Mouse (Mus musculus) mouse trophoblast stem cell (cell line): ENCODE measurements at regions not wholly inside any gene's neighbourhood (a gene's known extent, or its start where the extent isn't known, plus 50 kb on each side); places are given as distances from the start of the nearest gene placed in this dataset.

Source experiments
- in situ Hi-C, 2 experiments: fragments of 300-500 bp; cut with MseI, MboI; formaldehyde crosslinking; loops; 2 replicates in 1 of 2; 3 replicates in 1 of 2; pipeline ENCODE4 v1.15.1; 2025

DNA sequence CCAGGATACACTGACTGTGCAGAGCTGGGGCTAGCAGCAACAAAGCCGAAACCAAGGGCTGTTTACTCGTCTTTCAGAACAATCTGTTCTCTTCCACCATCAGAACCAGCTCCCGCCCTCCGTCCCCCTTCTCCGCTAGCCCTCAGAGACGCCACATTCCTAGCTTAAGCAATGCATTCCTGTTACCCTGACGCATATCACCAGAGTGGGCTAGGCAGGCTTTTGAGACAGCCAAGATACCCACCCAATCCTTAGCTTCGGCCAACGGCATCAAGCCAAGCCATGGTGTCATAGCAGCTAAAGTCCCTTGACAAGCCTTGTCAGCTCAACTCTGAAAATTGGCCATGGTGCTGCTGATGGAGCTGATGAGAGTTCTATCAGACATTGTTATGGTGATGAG, 319.1 kb downstream of the Tns1 start:
- in situ Hi-C loops, result no loop called here

DNA sequence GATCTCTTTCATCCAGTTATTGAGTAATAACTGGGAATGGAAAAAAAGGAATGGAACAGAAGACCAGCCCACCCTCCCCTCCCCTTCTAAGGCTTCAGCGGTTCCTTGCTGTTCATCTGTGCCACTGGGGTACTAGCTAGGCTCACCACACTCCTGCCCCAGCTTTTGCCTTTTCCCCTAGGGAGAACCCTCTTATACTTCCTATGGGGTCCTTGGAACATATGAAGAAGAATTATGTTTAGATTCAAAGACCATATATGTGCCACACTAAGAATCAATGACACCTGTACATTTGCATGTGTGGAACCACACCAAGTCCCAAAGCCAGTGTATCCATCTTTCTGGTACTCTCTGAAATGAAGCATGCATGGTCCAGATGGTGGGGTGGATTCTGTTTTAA, 324.3 kb downstream of the Tns1 start:
- in situ Hi-C loops, result no loop called here

DNA sequence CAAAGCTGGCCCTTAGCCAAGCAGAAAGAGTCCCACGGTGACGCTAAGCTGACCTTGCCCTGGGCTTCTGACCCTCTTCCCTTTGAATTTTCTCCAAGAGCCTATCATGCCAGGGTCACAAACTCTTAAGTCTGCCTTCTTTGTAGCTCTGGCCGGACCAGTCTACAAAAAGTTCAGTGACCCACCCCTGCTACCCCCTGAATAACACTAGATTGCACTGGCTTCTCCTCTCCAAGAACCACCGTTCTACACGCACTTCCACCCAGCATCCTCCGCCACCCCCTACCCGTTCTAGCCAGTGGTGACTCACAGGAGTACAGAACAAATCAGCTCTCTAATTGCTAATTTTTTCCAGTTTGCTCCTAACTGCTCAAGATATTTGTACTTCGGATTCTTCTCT, 325.0 kb downstream of the Tns1 start:
- in situ Hi-C loops, result no loop called here

DNA sequence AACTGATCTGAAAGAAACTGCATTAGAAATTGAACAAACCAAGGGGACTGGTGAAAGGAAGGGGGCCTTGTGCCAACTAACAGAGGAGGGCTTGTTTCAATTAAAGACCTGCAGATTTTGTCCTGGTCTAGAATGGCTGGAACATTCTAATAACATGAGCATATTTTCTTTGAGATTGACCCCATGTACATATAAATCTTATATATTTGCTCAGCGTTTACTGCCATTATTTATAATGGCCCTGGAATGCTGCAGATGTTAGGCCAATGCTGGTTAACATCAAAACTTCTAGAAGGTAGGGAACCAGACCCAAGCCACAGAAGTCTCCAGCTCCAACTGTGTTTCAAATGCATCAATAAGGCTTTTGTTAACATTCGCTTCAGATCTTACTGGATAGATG, 326.4 kb downstream of the Tns1 start:
- in situ Hi-C loops, result no loop called here

DNA sequence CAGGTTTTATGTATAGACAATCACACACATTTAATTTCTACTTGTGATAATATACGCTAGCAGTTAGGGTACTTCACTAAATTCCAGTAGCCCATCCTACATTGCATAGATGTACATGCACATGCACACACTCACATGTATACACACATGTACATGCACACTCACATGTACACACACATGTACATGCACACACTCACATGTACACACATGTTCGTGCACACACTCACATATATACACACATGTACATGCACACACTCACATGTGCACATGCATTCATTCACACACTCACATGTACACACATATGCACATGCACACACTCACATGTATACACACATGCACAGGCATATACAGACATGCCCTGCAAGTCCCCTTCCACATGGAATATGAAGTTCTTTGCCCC, 326.8 kb downstream of the Tns1 start:
- in situ Hi-C loops, result no loop called here

DNA sequence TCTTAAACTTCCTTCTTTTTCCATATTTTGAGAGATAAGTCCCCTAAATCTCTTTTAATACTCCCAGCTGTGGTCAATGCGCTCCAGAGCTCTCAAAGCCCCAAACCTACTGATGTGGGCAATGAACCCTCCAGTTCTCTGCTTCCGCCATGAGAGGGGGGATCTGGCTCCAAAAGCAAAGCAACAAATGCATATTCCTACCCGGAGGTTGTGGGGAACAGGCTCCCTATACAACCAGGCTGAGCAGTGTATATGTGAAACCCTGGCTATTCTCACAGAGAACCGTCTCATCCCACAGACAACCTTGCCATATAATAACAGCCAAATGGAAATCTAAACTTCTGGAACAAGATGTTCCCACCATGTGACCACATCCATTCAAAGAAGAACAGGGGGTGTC, 330.4 kb downstream of the Tns1 start:
- in situ Hi-C loops, result no loop called here

DNA sequence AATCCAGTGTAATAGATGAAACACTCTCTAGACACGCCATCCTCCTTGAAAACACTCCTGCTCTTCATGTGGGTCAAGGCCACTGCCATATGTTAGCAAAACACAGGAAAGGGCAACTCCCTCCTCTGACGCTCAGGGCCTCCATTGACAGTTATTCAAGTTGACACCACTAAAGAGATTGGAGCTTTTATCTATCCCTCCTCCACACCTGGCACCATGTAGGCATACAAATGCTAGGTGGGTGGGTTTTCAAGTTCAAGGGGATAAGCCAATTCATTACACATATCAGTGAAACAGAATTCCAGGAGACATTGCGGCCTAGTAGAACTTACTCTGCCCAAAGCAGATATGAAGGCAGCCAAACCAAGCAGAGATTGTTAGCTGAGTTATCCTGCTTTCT, 331.0 kb downstream of the Tns1 start:
- in situ Hi-C loops, result no loop called here

DNA sequence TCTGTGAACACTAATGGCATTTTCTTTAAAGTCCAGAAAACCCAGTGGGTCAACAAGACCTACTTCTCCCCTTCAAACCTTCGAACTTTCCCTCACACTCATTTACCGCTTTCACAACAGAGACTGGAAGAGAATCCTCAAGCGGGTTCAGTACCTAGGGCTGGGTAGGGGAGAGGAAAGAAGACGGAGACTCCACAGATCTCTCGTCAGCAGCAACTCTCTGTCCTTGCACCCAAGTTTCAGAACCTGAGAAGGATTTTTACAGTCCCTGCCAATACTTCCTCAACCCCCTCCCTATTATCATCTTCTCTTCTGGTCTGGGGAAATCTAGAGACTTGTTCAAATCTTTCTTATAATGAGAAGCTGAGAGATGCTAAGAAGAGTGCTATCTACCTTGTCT, 331.9 kb downstream of the Tns1 start:
- in situ Hi-C loops, result no loop called here

DNA sequence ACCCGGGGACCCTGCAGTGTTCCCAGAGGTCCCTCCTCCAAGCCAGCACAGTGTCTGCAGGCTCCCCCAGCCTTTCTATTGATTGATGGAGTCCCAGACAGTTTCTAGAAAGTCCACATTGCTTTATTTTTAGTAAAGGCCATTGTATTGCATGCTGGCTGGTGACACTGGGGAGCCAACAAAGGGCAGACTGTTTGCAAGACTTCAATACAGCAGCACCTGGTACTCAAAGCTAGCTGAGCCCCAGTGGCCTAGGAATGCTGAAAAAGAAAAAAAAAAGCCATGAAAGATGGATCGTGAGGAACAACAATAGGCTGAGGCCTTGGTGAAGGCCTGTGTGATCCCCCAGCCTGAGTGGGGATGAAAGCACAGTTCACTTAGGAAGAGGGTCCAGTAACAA, 336.6 kb downstream of the Tns1 start:
- in situ Hi-C loops, result no loop called here

DNA sequence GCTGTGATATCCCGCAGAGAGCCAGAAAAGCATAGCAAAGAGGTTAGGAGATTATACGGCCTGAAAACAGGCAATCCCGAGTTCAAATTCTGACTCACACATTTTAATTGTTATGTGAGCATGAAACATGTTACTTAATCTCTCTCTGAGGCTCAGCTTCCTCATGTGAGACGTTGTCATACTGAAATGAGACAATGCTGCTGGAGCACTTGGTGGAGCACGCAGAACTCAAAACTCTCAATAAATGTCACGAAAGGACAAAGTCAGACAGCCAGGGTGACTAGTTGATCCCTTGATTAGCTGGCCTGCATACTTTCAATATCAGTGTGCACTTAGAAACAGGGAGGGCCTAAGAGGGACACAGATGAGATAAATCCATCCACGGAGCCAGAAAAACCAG, 337.0 kb downstream of the Tns1 start:
- in situ Hi-C loops, result no loop called here

DNA sequence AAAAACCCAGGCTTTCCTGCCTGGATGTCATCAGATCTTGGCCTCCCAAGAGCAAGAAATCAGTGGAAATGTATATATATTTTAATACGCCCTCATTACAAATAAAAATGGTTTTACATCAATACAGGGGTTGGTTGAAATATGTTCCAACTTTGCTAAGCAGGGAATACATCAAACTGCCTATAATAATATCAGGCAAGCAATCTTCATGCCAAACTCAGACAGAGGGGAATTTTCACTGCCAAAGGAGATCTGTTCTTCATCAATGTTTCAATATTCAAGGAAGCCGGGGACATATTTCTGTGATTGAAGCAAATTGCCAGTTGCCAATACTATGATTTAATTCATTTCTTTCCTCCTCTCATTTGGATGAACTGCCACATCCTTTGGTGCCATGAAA, 340.9 kb downstream of the Tns1 start:
- in situ Hi-C loops, result no loop called here

DNA sequence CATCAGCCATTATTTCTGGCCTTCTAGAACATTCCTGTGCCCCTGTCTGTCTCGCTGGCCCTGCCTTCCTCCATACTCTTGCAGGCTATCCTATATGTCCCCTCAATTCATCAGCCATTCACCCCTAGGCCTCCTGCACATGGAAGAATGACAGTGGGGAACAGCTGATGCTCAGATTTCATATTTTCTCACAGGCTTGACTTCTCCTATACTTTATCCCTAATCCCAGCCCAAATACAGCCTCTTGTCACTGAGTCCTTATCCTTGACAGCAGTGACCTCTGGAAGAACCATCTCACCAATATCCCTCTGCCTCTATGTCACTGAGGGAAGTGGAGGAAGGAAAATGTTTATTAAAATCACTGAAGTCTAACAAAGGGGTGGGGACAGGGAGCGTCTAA, 341.4 kb downstream of the Tns1 start:
- in situ Hi-C loops, result no loop called here

DNA sequence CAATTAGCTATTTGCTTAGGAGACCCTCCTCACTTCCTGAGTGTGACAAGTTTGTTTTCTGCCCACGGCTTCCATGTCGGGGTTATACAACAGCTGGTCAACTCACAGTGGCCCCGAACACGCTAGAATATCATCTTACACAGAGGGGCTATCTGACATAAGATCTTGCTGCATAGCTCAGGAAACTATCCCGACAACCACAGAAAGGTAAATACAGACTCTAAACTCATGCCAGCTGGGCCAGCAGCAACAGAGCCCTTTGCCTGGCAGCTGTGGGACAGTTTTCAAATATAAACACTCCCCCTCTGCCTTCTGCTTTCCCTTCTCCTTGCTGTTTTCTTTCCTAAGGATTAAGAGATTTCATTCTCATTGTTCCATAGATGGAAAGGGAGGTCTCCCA, 352.5 kb downstream of the Tns1 start:
- in situ Hi-C loops, result no loop called here

DNA sequence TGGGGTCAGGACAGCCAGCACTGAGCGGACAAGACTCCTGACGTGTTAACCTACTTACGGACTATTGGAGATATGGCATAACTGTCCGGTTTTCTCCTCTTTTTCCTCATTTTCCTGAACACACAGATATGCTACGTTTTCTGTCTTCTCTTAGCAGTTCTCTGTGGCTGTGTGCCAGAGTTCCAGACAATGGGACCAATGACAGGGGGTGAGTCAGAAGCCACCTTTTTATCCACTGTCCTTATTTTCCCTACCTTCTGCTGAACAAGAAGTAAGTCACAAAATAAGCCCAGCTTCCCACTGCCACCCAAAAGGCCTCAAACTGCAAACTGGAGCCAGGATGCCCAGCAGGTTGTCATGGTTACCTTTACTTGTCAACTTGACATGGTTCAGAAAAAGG, 353.6 kb downstream of the Tns1 start:
- in situ Hi-C loops, result no loop called here

DNA sequence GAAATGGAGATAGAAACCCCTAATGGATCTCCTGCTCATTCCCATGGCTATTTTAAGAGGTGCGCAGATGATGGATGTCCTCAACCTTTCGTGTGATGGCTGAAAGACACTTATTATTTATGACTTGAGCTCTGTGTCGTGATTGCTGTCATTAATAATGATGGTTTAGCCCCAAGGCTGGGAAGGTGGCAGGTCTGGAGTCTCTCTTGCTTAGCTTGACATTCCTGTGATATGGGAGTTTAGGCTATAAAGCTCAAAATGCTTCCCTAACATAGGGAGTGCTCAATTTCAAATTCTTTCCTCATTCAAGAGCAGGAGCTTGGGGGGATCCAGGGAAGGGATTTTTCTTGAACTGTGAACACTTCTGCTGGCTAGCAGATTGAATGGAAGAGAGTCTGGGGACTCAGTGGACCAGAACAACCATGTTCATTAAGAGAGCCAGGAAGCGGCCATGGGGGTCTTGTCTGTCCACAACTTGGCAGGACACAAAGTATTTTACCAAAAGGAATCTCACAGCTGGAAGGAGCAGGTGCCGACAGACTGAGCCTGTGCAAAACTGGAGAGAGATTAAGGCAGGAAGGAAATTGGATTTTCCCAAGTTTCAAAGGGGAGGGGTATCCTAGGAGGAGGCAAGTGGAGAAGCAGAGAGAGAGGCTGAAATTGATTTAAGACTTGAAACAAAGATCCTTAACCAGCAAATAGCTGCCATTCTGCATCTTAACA, 359.5 kb downstream of the Tns1 start:
- in situ Hi-C loops, result no loop called here

DNA sequence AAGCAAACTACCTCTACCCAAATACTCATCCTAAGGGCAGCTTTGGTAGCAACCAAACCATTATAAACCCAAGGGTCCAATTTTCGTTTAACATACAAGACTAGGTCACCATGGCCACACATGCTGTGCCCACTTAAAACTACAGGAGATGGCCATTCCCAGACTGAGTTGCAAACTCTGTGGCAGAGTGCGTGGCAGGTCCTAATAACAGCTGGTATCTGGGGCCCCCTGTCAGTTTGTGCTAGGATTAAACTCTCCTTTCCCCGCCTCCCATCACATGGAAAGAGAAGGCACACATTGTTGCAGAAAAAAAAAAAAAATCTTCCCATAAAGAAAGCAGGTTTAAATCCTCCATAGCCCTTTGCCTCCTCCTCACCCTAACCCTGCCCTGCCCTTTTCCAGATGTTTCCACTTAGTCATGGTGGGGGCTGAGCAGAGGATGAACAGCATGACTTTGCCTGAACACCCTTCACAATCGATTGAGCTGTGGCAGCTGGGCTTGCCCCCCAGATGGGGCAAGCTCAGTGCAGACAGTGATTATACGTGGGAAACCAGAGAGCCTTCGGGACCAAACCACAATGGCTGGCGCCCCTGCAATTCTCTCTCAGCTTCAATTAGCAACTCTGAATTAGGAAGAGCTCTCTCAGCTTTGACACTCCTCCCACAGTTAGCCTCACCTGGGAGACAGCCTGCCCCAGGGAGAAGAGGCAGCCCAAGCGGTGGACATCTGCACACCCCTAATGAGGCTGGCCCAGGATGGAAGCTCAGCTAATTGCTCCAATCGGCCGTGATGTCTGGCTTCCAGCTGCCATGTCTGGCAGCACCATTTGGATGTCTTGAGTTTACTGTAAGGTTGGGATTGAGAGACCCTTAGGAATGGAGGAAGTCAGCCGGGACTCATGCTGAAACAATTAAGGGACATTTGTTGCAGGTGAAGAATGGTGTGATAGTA, 365.9 kb downstream of the Tns1 start:
- in situ Hi-C loops, result no loop called here

DNA sequence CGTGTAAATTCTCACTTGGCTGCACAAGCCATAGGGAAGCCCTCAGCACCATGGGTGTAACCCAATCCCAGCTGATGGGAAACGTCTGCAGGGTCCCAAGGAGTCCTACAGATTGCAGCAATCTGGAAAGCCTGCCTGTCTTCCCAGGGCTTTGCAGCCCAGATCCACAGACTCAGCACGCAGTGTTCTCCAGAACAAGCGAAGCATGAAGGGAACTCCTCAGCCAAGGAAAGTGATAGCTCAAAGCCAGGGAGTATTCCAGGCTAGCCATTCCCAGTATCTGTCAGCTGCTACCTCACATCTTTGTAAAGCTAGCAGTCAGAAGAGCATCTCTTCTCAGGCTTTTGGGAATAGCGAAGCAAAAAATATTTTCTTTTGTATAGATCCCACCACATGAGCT, 368.5 kb downstream of the Tns1 start:
- in situ Hi-C loops, result no loop called here

DNA sequence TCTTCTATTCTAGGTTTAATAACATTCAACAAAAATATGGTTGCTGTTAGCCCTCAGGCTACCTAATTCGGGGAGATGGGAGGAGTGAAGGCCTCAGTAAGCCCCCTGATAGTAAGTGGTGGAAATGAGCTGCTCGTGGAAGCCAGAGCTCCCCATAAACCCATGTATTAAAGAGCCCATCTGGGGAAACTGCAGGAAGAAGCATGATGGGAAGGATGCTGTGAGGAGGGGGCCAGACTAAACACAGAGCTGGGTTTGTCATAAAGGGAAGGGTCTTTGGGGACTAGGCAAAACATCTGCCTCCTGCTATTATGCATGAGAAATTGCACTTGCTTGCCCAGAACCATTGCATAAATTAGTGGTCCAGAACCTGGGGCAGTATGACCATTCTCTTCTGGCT, 369.3 kb downstream of the Tns1 start:
- in situ Hi-C loops, result no loop called here

DNA sequence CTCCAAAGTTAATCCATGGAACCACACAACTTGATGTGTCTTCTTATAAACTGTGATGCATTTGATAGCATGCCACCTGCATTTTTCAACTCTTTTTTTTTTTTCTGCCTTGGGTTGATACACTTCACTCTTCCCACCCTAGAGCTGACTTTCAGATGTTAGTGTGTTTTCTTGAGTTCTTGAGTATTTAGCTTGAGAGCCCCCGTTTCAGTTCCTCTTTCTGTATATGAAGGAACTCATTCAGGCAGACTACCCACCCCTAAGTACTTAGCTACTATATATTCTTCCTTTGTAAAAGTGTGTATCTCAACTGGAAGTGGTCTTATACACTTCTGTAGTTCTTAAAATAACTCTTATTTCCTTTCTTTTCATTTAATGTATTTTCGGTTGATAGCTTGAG, 371.1 kb downstream of the Tns1 start:
- in situ Hi-C loops, result no loop called here

DNA sequence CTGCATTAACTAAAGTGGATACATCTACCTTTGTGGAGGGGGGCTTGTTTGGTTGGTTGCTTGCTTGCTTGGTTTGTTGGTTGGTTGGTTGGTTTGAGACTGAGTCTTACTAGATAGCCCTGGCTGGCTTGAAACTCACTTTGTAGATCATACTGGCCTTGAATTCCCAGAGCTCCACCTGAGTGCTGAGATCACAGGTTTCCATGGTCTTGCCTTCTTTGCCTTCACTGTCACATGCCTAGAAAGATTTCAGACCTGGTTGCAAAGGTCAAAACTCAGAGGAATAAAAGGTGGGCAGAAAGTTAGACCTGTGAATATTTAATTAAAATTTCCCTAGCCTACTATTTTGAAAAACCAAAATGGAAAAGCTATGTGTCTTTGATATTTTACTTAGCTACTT, 375.5 kb downstream of the Tns1 start:
- in situ Hi-C loops, result no loop called here

DNA sequence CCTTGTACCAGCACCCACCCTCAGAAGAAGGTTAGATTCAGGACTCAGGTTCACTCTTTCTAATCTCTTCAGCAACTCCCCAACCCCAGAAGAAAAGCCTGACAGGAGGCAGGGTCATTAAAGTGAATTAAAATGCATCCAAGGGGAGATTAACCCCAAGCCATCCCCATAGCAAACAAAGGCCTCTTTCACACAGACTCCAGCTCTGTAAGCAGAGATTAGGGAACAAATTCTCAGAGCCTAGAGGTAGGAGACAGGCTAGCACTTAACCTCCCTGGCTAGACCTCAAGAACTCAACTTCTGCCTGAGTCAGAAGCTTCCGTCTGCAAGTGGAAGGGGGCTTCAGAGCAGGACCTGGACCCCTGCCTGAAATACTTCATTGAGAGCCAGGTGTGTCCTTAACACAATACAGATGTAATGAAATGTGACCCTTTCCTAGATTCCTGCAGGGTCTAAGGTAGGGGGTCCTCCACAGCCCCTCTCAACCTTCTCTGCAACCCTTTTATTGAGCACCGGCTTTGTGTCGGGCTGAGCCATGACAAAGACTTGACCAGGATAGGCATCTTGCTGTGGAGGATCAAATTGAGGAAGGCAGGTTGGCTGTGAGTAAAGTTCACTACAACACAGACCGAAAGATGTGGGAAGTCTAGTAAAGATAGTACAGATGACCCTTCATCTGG, 379.6 kb downstream of the Tns1 start:
- in situ Hi-C loops, result no loop called here

DNA sequence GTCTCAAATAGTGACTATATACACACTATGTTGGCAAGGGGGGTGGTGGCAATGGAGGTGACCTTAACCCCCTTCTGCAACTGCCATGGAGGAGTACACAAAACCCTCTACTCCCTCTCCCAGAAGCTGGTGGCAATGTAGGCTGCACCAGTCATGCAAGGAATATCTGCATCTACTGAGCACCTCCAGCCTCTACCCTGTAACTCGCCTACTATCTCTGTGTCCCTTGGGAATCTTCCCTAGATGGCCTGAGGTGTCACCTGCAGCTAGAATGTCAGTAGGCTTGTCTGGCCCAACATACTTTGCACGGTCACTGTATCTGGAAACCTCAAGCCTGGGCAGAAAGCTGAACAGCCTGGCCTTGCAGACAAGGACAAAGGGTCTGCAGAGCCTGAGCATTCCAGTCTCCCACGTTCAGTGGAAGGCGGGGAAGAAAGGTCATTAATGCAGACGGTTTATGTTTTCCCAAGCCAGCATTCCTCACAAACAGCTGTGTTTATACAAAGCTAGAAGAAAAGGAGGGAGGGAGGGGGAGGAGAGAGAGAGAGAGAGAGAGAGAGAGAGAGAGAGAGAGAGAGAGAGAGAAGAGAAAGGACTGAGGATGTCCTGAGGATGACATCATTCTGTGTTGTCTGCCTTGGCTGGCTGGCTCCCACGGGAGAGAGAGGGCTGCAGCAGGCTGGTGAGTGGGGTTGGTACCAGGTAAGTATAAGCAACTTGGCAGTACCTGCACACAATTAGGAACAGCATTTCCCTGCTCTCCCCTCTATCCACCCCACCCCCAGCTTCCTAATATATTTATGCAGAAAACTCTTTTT, 380.3 kb downstream of the Tns1 start:
- in situ Hi-C loops, result no loop called here
